Mouse (Mus musculus) neural tube, embryonic 10.5 days (tissue): Measurements from ENCODE around the gene Ascl1.

Experiments
- DNase-seq: peaks from one replicate; pipeline ENCODE4 v3.0.0-alpha.2; 2017; ENCODE audit warnings: low spot score; ENCODE audit errors: extremely low spot score

The Ascl1 gene

GRCm38 (mm10) chr10:87485721-87486620 is 7.5 kb downstream of the Ascl1 start:
- DNase-seq = peak; percentile 59

GRCm38 (mm10) chr10:87484831-87485720 is 8.4 kb downstream of the Ascl1 start:
- no peak for DNase-seq

- no peak for DNase-seq
Measured at GRCm38 (mm10) chr10:87477895-87478294, 15.6 kb downstream of the Ascl1 start.

- DNase-seq = no peak
Measured at GRCm38 (mm10) chr10:87474971-87475370, 18.5 kb downstream of the Ascl1 start.

GRCm38 (mm10) chr10:87473475-87474131 is 19.9 kb downstream of the Ascl1 start:
- DNase-seq = no peak

- DNase-seq = no peak
Measured at GRCm38 (mm10) chr10:87450777-87451176, 42.7 kb downstream of the Ascl1 start.

GRCm38 (mm10) chr10:87449368-87449767 is 44.1 kb downstream of the Ascl1 start:
- DNase-seq = no peak

- DNase-seq = no peak
Measured at GRCm38 (mm10) chr10:87448257-87448656, 45.2 kb downstream of the Ascl1 start.

- DNase-seq = peak; percentile 74
Measured at GRCm38 (mm10) chr10:87447754-87448095, 45.7 kb downstream of the Ascl1 start.

GRCm38 (mm10) chr10:87446829-87447753 is 46.4 kb downstream of the Ascl1 start:
- no peak for DNase-seq

- DNase-seq = no peak
Measured at GRCm38 (mm10) chr10:87446139-87446828, 47.2 kb downstream of the Ascl1 start.
